Mouse (Mus musculus): ENCODE data around the gene Plk4. TPM values are rescaled to one million over a fixed set of nuclear protein-coding genes. Genes with fewer than 3 reads are reported as not detected.

The Plk4 gene
- total RNA-seq, 2 experiments from 2014 or later: 2.5 to 3.7 TPM

Other genes starting within 250 kb of the Plk4 start
- gene Slc25a31, start 91.2 kb upstream of the Plk4 start, total RNA-seq (2021): not detected
- 1 to 10 TPM; 4.5 to 5.0 TPM for gene Hspa4l, start 55.5 kb upstream of the Plk4 start, total RNA-seq (2021)
- gene Mfsd8, start 46.9 kb downstream of the Plk4 start, total RNA-seq (2021): 10 to 100 TPM; 12.5 to 14.4 TPM
- gene Abhd18, start 47.0 kb downstream of the Plk4 start, total RNA-seq (2021): 10 to 100 TPM; 10.4 to 12.9 TPM
- under 1 TPM in 1 of 2 experiments, not detected in 1; 0.16 TPM for gene 1700034I23Rik, start 102.5 kb downstream of the Plk4 start, total RNA-seq (2021)
- gene Larp1b, start 149.8 kb downstream of the Plk4 start, total RNA-seq (2021): 10 to 100 TPM; 65.8 to 66.1 TPM